Mouse (Mus musculus) 416B (cell line): ENCODE results near the gene Hint3.

Experiments
- DNase-seq: peaks from one replicate; pipeline ENCODE4 v3.0.0; 2011; ENCODE audit warnings: low read depth

Hint3 gene

GRCm38 (mm10) chr10:30600094-30600534, 29.3 kb downstream of the Hint3 start:
- peak; percentile 64 for DNase-seq

GRCm38 (mm10) chr10:30587037-30587436, 42.4 kb downstream of the Hint3 start:
- DNase-seq = peak; percentile 72

GRCm38 (mm10) chr10:30585691-30586090, 43.7 kb downstream of the Hint3 start:
- no peak for DNase-seq

GRCm38 (mm10) chr10:30577670-30578280, 51.7 kb downstream of the Hint3 start:
- DNase-seq = no peak

GRCm38 (mm10) chr10:30566364-30566763, 63.1 kb downstream of the Hint3 start:
- no peak for DNase-seq

GRCm38 (mm10) chr10:30564651-30565050, 64.8 kb downstream of the Hint3 start:
- peak; percentile 21 for DNase-seq
